Comparison of ENCODE assay signal across 8 mouse cellular contexts in the genomic region with DNA sequence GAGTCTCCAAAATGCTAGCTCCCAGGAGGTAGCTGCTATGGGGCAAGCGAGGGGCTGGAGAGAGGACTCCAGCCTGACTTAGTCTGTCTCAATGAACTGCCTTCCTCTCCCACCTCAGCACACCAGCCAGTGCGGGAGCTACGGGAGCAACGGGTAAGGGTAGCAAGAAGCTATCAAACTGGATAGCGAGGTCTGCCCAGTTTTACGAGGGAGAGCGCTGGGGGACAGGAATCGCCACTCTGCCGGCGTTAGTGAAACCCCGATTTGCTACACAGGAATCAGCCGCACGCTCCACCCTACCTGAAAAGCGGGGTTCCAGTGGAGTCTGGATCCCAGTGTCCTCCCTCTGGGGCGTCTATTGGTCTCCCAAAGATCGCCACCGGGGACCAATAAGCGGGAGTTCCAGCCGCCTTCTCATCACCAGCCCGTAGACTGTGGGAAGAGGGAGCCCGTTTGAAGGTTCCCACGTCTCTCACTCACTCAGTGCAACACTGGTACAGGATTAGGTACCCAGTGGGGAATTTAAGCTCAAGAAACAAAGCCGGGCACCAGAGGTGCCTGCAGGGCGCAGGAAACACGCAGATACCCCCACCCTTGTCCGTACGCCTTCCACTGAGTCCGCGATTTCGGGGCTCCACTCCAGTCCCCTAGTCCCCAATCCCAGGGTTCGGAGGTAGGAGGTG. TPM values are rescaled to one million over a fixed set of nuclear protein-coding genes. Genes with fewer than 3 reads are reported as not detected.
DNase-seq lines count a peak whose midpoint lies in the region; ATAC-seq and TF ChIP-seq lines count a peak whose summit lies in the region.

No protein-coding gene starts in this region.

- ATAC-seq in forebrain, embryonic 13.5 days, result peak; percentile 69
- peak; percentile 55 for ATAC-seq in limb, embryonic 13.5 days (ENCODE audit: low FRiP score, low read depth)

- H3K36me3 ChIP-seq in heart, adult 2 months (ENCODE audit: control insufficient read depth, insufficient read depth, low read length), result no peaks in the 10 kb centered on the region
- no peaks in the 10 kb centered on the region for H3K36me3 ChIP-seq in forebrain, embryonic 13.5 days (ENCODE audit: poor library complexity, severe bottlenecking)
- no peaks in the 10 kb centered on the region for H3K36me3 ChIP-seq in limb, embryonic 13.5 days

- H3K27ac ChIP-seq in heart, adult 2 months, result no peak overlapping the region
- H3K27ac ChIP-seq in forebrain, embryonic 13.5 days, result no peak overlapping the region
- no peak overlapping the region for H3K27ac ChIP-seq in limb, embryonic 13.5 days

- WGBS in heart, adult 2 months, result under 1% methylated on average over 31 of the region's 31 CpGs
- WGBS in forebrain, embryonic 13.5 days, result under 1% methylated on average over 31 of the region's 31 CpGs
- WGBS in limb, embryonic 13.5 days, result under 1% methylated on average over 31 of the region's 31 CpGs

- H3K4me2 ChIP-seq in forebrain, embryonic 13.5 days, result peak overlapping the region; percentile 96
- H3K4me2 ChIP-seq in limb, embryonic 13.5 days (replicated peaks), result peak overlapping the region; percentile 76

- no peaks in the 10 kb centered on the region for H3K79me2 ChIP-seq in heart, adult 2 months (replicated peaks; ENCODE audit: control insufficient read depth, insufficient read depth, low read length)

- no peak for TF ChIP-seq CTCF in heart, adult 2 months (IDR thresholded peaks at IDR 0.05)

- DNase-seq in heart, adult 2 months, result no peak
- no peak for DNase-seq in heart, adult 9 months (ENCODE audit: low spot score in 2 of 2)
- peak; percentile 25 for DNase-seq in ZHBTc4 (ENCODE audit: low read depth, low spot score)
- DNase-seq in retina, postnatal 1 day, result peak; percentile 48
- no peak for DNase-seq in thymus, adult 18-20 months
- DNase-seq in ovary, postnatal 14 days (ENCODE audit: low spot score), result no peak

- TF ChIP-seq EP300 in heart, adult 2 months (IDR thresholded peaks at IDR 0.05; ENCODE audit: insufficient read depth, low read depth, low read length), result no peak

- no peak overlapping the region for H3K9ac ChIP-seq in heart, adult 2 months (ENCODE audit: low read depth, low read length)
- H3K9ac ChIP-seq in forebrain, embryonic 13.5 days, result peak overlapping the region; percentile 69
- H3K9ac ChIP-seq in limb, embryonic 13.5 days, result peak overlapping the region; percentile 58

- no peaks in the 10 kb centered on the region for H3K4me1 ChIP-seq in heart, adult 2 months (ENCODE audit: control insufficient read depth, insufficient read depth, low read length)
- H3K4me1 ChIP-seq in forebrain, embryonic 13.5 days, result peaks cover 6% of the 10 kb centered on the region; the same call in 1 of the 2 replicates
- H3K4me1 ChIP-seq in limb, embryonic 13.5 days, result peaks cover 6% of the 10 kb centered on the region

- 0 out of 2 replicates have a peak, but pooled peaks cover 5% of the 10 kb centered on the region for H3K27me3 ChIP-seq in heart, adult 2 months (ENCODE audit: control insufficient read depth, insufficient read depth, low read length)
- peaks cover 14% of the 10 kb centered on the region; the same call in 1 of the 2 replicates for H3K27me3 ChIP-seq in forebrain, embryonic 13.5 days
- peaks cover 35% of the 10 kb centered on the region for H3K27me3 ChIP-seq in limb, embryonic 13.5 days

- TF ChIP-seq POLR2A in heart, adult 2 months (IDR thresholded peaks at IDR 0.05; ENCODE audit: insufficient read depth, low read depth, low read length), result no peak

- peak overlapping the region; percentile 35 for H3K4me3 ChIP-seq in heart, adult 2 months
- peak overlapping the region; percentile 59 for H3K4me3 ChIP-seq in forebrain, embryonic 13.5 days
- peak overlapping the region; percentile 49 for H3K4me3 ChIP-seq in limb, embryonic 13.5 days

- intact Hi-C loops in heart, adult 2 months (cut with DNase I), result no loop called here

- no peaks in the 10 kb centered on the region for H3K9me3 ChIP-seq in forebrain, embryonic 13.5 days (replicated peaks)
- no peaks in the 10 kb centered on the region for H3K9me3 ChIP-seq in limb, embryonic 13.5 days

RNA-seq across cellular contexts. Expression of gene Prokr2, which starts 0.6 kb away (rescaled TPM):
- under 1 TPM; 0.08 to 0.11 TPM for total RNA-seq in heart, adult 2 months (2021)
- polyA plus RNA-seq in heart, adult 2 months (2012; rRNA removed), result 0.04 and 0.26 TPM in 2 replicates
- polyA plus RNA-seq in forebrain, embryonic 13.5 days (2015; fragmentation: Nextera tagmentation; extraction: Ambion mirVana), result 4.1 and 6.1 TPM in 2 replicates
- 2.1 and 2.7 TPM in 2 replicates for polyA plus RNA-seq in limb, embryonic 13.5 days (2015; fragmentation: Nextera tagmentation; extraction: Ambion mirVana)

Comparison
In these comparisons a context has a peak if more than half of its experiments do, and no peak if none do; other contexts are left out.
1. DNase-seq: peak in ZHBTc4 (single experiment) and retina, postnatal 1 day (single experiment); none in heart, adult 2 months (0 of 2), heart, adult 9 months (0 of 2), thymus, adult 18-20 months (0 of 2) and ovary, postnatal 14 days (single experiment).
2. Peak in every context shown above with its lines, with median percentiles within 50 percentile points of each other: H3K4me3 ChIP-seq.